23 mouse cellular contexts compared by ENCODE assay signal in genomic region chr2:106732171-106732570, GRCm38 (mm10). TPM values are rescaled to one million over a fixed set of nuclear protein-coding genes. Genes with fewer than 3 reads are reported as not detected.
DNase-seq lines count a peak whose midpoint lies in the region; ATAC-seq lines count a peak whose summit lies in the region.
"Had no signal": no experiment of that assay in that cellular context is flagged by ENCODE, and none has a peak within 500 bp of the region (broad histone marks: within the 10 kb centered on the region; RNA-seq: fewer than 3 reads in every experiment).

No protein-coding gene starts in this region.

- WGBS in embryonic facial prominence, embryonic 13.5 days, result 54% methylated on average over 3 of the region's 3 CpGs
- 53% methylated on average over 3 of the region's 3 CpGs for WGBS in embryonic facial prominence, embryonic 10.5 days
- 22% methylated on average over 3 of the region's 3 CpGs for WGBS in liver, embryonic 12.5 days (ENCODE audit: insufficient replicate concordance)
- 12% methylated on average over 3 of the region's 3 CpGs for WGBS in liver, embryonic 16.5 days (ENCODE audit: insufficient replicate concordance)
- 49% methylated on average over 3 of the region's 3 CpGs for WGBS in intestine, embryonic 15.5 days

- DNase-seq in embryonic facial prominence, embryonic 10.5 days (ENCODE audit: low spot score), result no peak
- no peak for DNase-seq in ovary, postnatal 10 days (ENCODE audit: low spot score)
- no peak for DNase-seq in left cerebral cortex, postnatal 36 days (ENCODE audit: low spot score in 2 of 2)
- DNase-seq: B cell, adult 2 months; cerebellum, adult 2 months; cerebellum, postnatal 10 days; embryo, embryonic 11 days; gastrocnemius, postnatal 10 days; heart, adult 18-20 months; heart, postnatal 14 days had no signal

- H3K4me3 ChIP-seq in embryonic facial prominence, embryonic 13.5 days, result no peak overlapping the region
- H3K4me3 ChIP-seq in embryonic facial prominence, embryonic 10.5 days, result no peak overlapping the region
- no peak overlapping the region for H3K4me3 ChIP-seq in liver, embryonic 12.5 days
- H3K4me3 ChIP-seq in liver, embryonic 16.5 days (ENCODE audit: low read depth, low read length), result no peak overlapping the region
- no peak overlapping the region for H3K4me3 ChIP-seq in intestine, embryonic 15.5 days (replicated peaks)
- H3K4me3 ChIP-seq: embryonic facial prominence, embryonic 12.5 days; forebrain, embryonic 12.5 days; heart, embryonic 10.5 days; heart, embryonic 15.5 days; hindbrain, embryonic 10.5 days had no signal

- no peak overlapping the region for H3K4me2 ChIP-seq in embryonic facial prominence, embryonic 13.5 days
- H3K4me2 ChIP-seq in liver, embryonic 12.5 days, result peak overlapping the region; percentile 20; the same call in 1 of the 2 replicates
- no peak overlapping the region for H3K4me2 ChIP-seq in liver, embryonic 16.5 days (ENCODE audit: low read depth, low read length)
- no peak overlapping the region for H3K4me2 ChIP-seq in intestine, embryonic 15.5 days (replicated peaks)
- H3K4me2 ChIP-seq: embryonic facial prominence, embryonic 12.5 days; forebrain, embryonic 12.5 days; heart, embryonic 15.5 days; hindbrain, embryonic 14.5 days had no signal

- peak overlapping the region; percentile 22; the same call in 1 of the 2 replicates for H3K27ac ChIP-seq in embryonic facial prominence, embryonic 13.5 days
- no peak overlapping the region for H3K27ac ChIP-seq in embryonic facial prominence, embryonic 10.5 days (replicated peaks)
- H3K27ac ChIP-seq in liver, embryonic 12.5 days, result peak overlapping the region; percentile 36; the same call in 1 of the 2 replicates
- no peak overlapping the region for H3K27ac ChIP-seq in liver, embryonic 16.5 days (ENCODE audit: low read length)
- no peak overlapping the region for H3K27ac ChIP-seq in intestine, embryonic 15.5 days
- H3K27ac ChIP-seq: embryonic facial prominence, embryonic 12.5 days; forebrain, embryonic 12.5 days; heart, embryonic 10.5 days; heart, embryonic 15.5 days; hindbrain, embryonic 10.5 days; hindbrain, embryonic 14.5 days had no signal

- no peaks in the 10 kb centered on the region for H3K27me3 ChIP-seq in embryonic facial prominence, embryonic 13.5 days
- 0 out of 2 replicates have a peak, but pooled peaks cover 6% of the 10 kb centered on the region for H3K27me3 ChIP-seq in embryonic facial prominence, embryonic 10.5 days (replicated peaks; ENCODE audit: low read depth, poor library complexity, severe bottlenecking)
- H3K27me3 ChIP-seq in liver, embryonic 12.5 days (replicated peaks), result no peaks in the 10 kb centered on the region
- H3K27me3 ChIP-seq in liver, embryonic 16.5 days (ENCODE audit: control insufficient read depth, insufficient read depth, low read depth, low read length), result no peaks in the 10 kb centered on the region
- no peaks in the 10 kb centered on the region for H3K27me3 ChIP-seq in intestine, embryonic 15.5 days (replicated peaks)
- H3K27me3 ChIP-seq: embryonic facial prominence, embryonic 12.5 days; forebrain, embryonic 12.5 days; heart, embryonic 15.5 days had no signal

- no peaks in the 10 kb centered on the region for H3K36me3 ChIP-seq in embryonic facial prominence, embryonic 13.5 days
- peaks cover 15% of the 10 kb centered on the region; the same call in 1 of the 2 replicates for H3K36me3 ChIP-seq in embryonic facial prominence, embryonic 10.5 days (replicated peaks)
- H3K36me3 ChIP-seq in liver, embryonic 12.5 days, result no peaks in the 10 kb centered on the region
- no peaks in the 10 kb centered on the region for H3K36me3 ChIP-seq in liver, embryonic 16.5 days (ENCODE audit: control insufficient read depth, insufficient read depth)
- H3K36me3 ChIP-seq in intestine, embryonic 15.5 days, result no peaks in the 10 kb centered on the region
- H3K36me3 ChIP-seq: embryonic facial prominence, embryonic 12.5 days; forebrain, embryonic 12.5 days; G1E; heart, embryonic 10.5 days; heart, embryonic 15.5 days; hindbrain, embryonic 10.5 days had no signal

- intact Hi-C loops in left cerebral cortex, postnatal 36 days (cut with DNase I), result no loop called here

- H3K9ac ChIP-seq in embryonic facial prominence, embryonic 13.5 days, result no peak overlapping the region
- no peak overlapping the region for H3K9ac ChIP-seq in liver, embryonic 12.5 days
- H3K9ac ChIP-seq in liver, embryonic 16.5 days (ENCODE audit: low read depth, low read length), result no peak overlapping the region
- no peak overlapping the region for H3K9ac ChIP-seq in intestine, embryonic 15.5 days
- H3K9ac ChIP-seq: embryonic facial prominence, embryonic 12.5 days; forebrain, embryonic 12.5 days; heart, embryonic 15.5 days; hindbrain, embryonic 14.5 days had no signal

- no peaks in the 10 kb centered on the region for H3K9me3 ChIP-seq in embryonic facial prominence, embryonic 13.5 days
- no peaks in the 10 kb centered on the region for H3K9me3 ChIP-seq in embryonic facial prominence, embryonic 10.5 days
- no peaks in the 10 kb centered on the region for H3K9me3 ChIP-seq in liver, embryonic 12.5 days (replicated peaks)
- no peaks in the 10 kb centered on the region for H3K9me3 ChIP-seq in liver, embryonic 16.5 days (replicated peaks; ENCODE audit: control insufficient read depth, low read length)
- H3K9me3 ChIP-seq in intestine, embryonic 15.5 days, result no peaks in the 10 kb centered on the region
- H3K9me3 ChIP-seq: embryonic facial prominence, embryonic 12.5 days; forebrain, embryonic 12.5 days; heart, embryonic 10.5 days; heart, embryonic 15.5 days; hindbrain, embryonic 10.5 days had no signal

- H3K4me1 ChIP-seq in embryonic facial prominence, embryonic 13.5 days, result peaks cover 55% of the 10 kb centered on the region
- peaks cover 58% of the 10 kb centered on the region for H3K4me1 ChIP-seq in embryonic facial prominence, embryonic 10.5 days
- H3K4me1 ChIP-seq in liver, embryonic 12.5 days, result peaks cover 42% of the 10 kb centered on the region
- H3K4me1 ChIP-seq in liver, embryonic 16.5 days (ENCODE audit: control insufficient read depth, low read depth, low read length), result peaks cover 15% of the 10 kb centered on the region
- peaks cover 12% of the 10 kb centered on the region for H3K4me1 ChIP-seq in intestine, embryonic 15.5 days (replicated peaks)

- ATAC-seq in embryonic facial prominence, embryonic 13.5 days (ENCODE audit: insufficient number of reproducible peaks, insufficient read depth, low FRiP score, low TSS enrichment, low read depth), result no peak
- peak; percentile 76 for ATAC-seq in liver, embryonic 12.5 days
- ATAC-seq in liver, embryonic 16.5 days (ENCODE audit: low read depth), result peak; percentile 58
- ATAC-seq in intestine, embryonic 15.5 days, result no peak
- ATAC-seq: CD4-positive, CD25-positive, alpha-beta regulatory T cell, adult 4 months; forebrain, embryonic 16.5 days had no signal

RNA-seq across cellular contexts. Expression of gene Mpped2, which starts 39.1 kb away (rescaled TPM):
- 105 and 115 TPM in 2 replicates for polyA plus RNA-seq in embryonic facial prominence, embryonic 13.5 days (2015; fragmentation: Nextera tagmentation; extraction: Ambion mirVana)
- polyA plus RNA-seq in embryonic facial prominence, embryonic 10.5 days (2016; fragmentation: Nextera tagmentation; extraction: Ambion mirVana), result 91.9 and 92.9 TPM in 2 replicates
- polyA plus RNA-seq in liver, embryonic 12.5 days (2016; fragmentation: Nextera tagmentation; extraction: Ambion mirVana), result 5.3 and 6.7 TPM in 2 replicates
- polyA plus RNA-seq in liver, embryonic 16.5 days (2015; fragmentation: Nextera tagmentation; extraction: Ambion mirVana), result 1.2 and 1.8 TPM in 2 replicates
- 10 to 100 TPM; 31.9 to 38.8 TPM for total RNA-seq in left cerebral cortex, postnatal 36 days (2021)
- 27.5 and 28.6 TPM in 2 replicates for polyA plus RNA-seq in intestine, embryonic 15.5 days (2015; fragmentation: Nextera tagmentation; extraction: Ambion mirVana)
- polyA plus RNA-seq: CD4-positive, CD25-positive, alpha-beta regulatory T cell, adult 4 months; G1E had no signal

Comparison
In these comparisons a context has a peak if more than half of its experiments do, and no peak if none do; other contexts are left out.
1. H3K27ac ChIP-seq: peak in embryonic facial prominence, embryonic 13.5 days (single experiment) and liver, embryonic 12.5 days (single experiment); none in embryonic facial prominence, embryonic 10.5 days (single experiment), liver, embryonic 16.5 days (single experiment) and intestine, embryonic 15.5 days (single experiment).
2. ATAC-seq: peak in liver, embryonic 12.5 days (single experiment) and liver, embryonic 16.5 days (single experiment); none in embryonic facial prominence, embryonic 13.5 days (single experiment) and intestine, embryonic 15.5 days (single experiment).